In the genomic region with DNA sequence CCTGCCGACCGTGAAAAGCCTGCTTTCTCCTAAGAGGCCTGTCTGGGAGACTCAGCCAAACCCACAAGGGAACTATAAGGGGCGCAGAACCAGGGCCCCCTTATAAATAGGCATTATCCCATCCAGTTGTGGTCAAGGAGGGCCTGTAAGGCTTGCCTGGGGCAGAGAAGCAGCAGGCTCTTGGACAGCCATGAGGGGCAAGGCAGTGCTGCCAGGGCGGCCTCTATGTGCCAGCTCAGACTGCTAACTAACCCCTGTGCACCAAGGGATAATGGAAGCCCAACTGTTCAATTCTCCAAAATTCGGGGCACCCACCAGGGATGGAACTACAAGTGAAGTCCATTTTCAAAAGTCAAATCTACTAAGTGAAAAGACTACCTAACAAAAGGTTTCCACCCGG, we compare ENCODE assay signal across 9 mouse cellular contexts. TPM values are rescaled to one million over a fixed set of nuclear protein-coding genes. Genes with fewer than 3 reads are reported as not detected.
DNase-seq lines count a peak whose midpoint lies in the region; ATAC-seq and TF ChIP-seq lines count a peak whose summit lies in the region.
"Had no signal": no experiment of that assay in that cellular context is flagged by ENCODE, and none has a peak within 500 bp of the region (broad histone marks: within the 10 kb centered on the region; RNA-seq: fewer than 3 reads in every experiment).

No protein-coding gene starts in this region.

- H3K27ac ChIP-seq in gastrocnemius, adult 2 months: peak overlapping the region; percentile 91
- 0 out of 2 replicates have a peak overlapping the region, but pooled peaks have one; percentile 50 for H3K27ac ChIP-seq in liver, embryonic 12.5 days

- H3K4me1 ChIP-seq in liver, embryonic 12.5 days: peaks cover 54% of the 10 kb centered on the region

- no peak for DNase-seq in gastrocnemius, adult 2 months
- DNase-seq in gastrocnemius, postnatal 10 days: no peak
- peak; percentile 42 for DNase-seq in thymus, postnatal 4 days
- DNase-seq in thymus, postnatal 36 days: no peak
- DNase-seq in MN1 (ENCODE audit: low spot score): no peak
- DNase-seq in left cerebral cortex, adult 8-10 months (ENCODE audit: low spot score in 2 of 2): no peak

- peaks cover 25% of the 10 kb centered on the region for H3K27me3 ChIP-seq in liver, embryonic 12.5 days (replicated peaks)

- peak overlapping the region; percentile 97 for H3K4me3 ChIP-seq in gastrocnemius, adult 2 months
- peak overlapping the region; percentile 77 for H3K4me3 ChIP-seq in liver, embryonic 12.5 days

- 0 out of 2 replicates have a peak overlapping the region, but pooled peaks have one; percentile 32 for H3K9ac ChIP-seq in liver, embryonic 12.5 days

- ATAC-seq in liver, embryonic 12.5 days: no peak
- ATAC-seq in granulocyte monocyte progenitor cell, adult 5-6 weeks (replicated peaks; ENCODE audit: poor library complexity, severe bottlenecking): no peak

- no peaks in the 10 kb centered on the region for H3K9me3 ChIP-seq in liver, embryonic 12.5 days (replicated peaks)

- intact Hi-C loops in gastrocnemius, adult 2 months (cut with DNase I): loop anchor here (5.0 kb wide), 1 partner anchor 81 kb away; no protein-coding TSS in a partner anchor

- TF ChIP-seq CTCF in gastrocnemius, adult 2 months (IDR thresholded peaks at IDR 0.05): no peak

- H3K36me3 ChIP-seq in liver, embryonic 12.5 days: no peaks in the 10 kb centered on the region

- 45% methylated on average over 6 of the region's 6 CpGs for WGBS in liver, embryonic 12.5 days (ENCODE audit: insufficient replicate concordance)

- peak overlapping the region; percentile 100 for H3K4me2 ChIP-seq in liver, embryonic 12.5 days

RNA-seq across cellular contexts. Expression of gene Itpk1, which starts 1.3 kb away (rescaled TPM):
- 1 to 10 TPM; 6.5 to 6.6 TPM for total RNA-seq in gastrocnemius, adult 2 months (2021)
- total RNA-seq in gastrocnemius, postnatal 10 days (2021): 1 to 10 TPM; 5.6 to 6.0 TPM
- polyA plus RNA-seq in liver, embryonic 12.5 days (2016; fragmentation: Nextera tagmentation; extraction: Ambion mirVana): 3.7 and 4.3 TPM in 2 replicates
- total RNA-seq in left cerebral cortex, adult 8-10 months (2022): 10 to 100 TPM; 58.8 to 68.2 (median 62.5) TPM
- 19.1 and 26.0 TPM in 2 replicates for total RNA-seq in granulocyte monocyte progenitor cell, adult 5-6 weeks (2014; fragmentation: Nextera tagmentation)
- total RNA-seq in granulocyte monocyte progenitor cell, adult 5-6 weeks (2017): 13.0 and 16.4 TPM in 2 replicates

RNA-seq across cellular contexts. Expression of gene Moap1, which starts 40.0 kb away (rescaled TPM):
- total RNA-seq in gastrocnemius, adult 2 months (2021): 1 to 10 TPM; 4.8 to 5.5 TPM
- total RNA-seq in gastrocnemius, postnatal 10 days (2021): 1 to 10 TPM; 6.4 to 6.8 TPM
- polyA plus RNA-seq in liver, embryonic 12.5 days (2016; fragmentation: Nextera tagmentation; extraction: Ambion mirVana): 9.2 and 11.7 TPM in 2 replicates
- 10 to 100 TPM; 29.9 to 37.3 (median 33.4) TPM for total RNA-seq in left cerebral cortex, adult 8-10 months (2022)
- 11.0 and 11.1 TPM in 2 replicates for total RNA-seq in granulocyte monocyte progenitor cell, adult 5-6 weeks (2014; fragmentation: Nextera tagmentation)
- 9.3 and 15.6 TPM in 2 replicates for total RNA-seq in granulocyte monocyte progenitor cell, adult 5-6 weeks (2017)

RNA-seq across cellular contexts. Expression of gene Tmem251, which starts 40.1 kb away (rescaled TPM):
- total RNA-seq in gastrocnemius, adult 2 months (2021): 1 to 10 TPM; 2.3 to 3.5 TPM
- total RNA-seq in gastrocnemius, postnatal 10 days (2021): 1 to 10 TPM; 2.3 to 2.7 TPM
- polyA plus RNA-seq in liver, embryonic 12.5 days (2016; fragmentation: Nextera tagmentation; extraction: Ambion mirVana): 11.5 and 12.3 TPM in 2 replicates
- 1 to 10 TPM; 5.3 to 6.3 (median 5.9) TPM for total RNA-seq in left cerebral cortex, adult 8-10 months (2022)
- total RNA-seq in granulocyte monocyte progenitor cell, adult 5-6 weeks (2014; fragmentation: Nextera tagmentation): 6.5 and 8.7 TPM in 2 replicates
- 8.0 and 9.3 TPM in 2 replicates for total RNA-seq in granulocyte monocyte progenitor cell, adult 5-6 weeks (2017)

RNA-seq across cellular contexts. Expression of gene Gm28051, which starts 54.1 kb away (rescaled TPM):
- total RNA-seq in gastrocnemius, adult 2 months (2021): not detected
- total RNA-seq in gastrocnemius, postnatal 10 days (2021): not detected
- polyA plus RNA-seq in liver, embryonic 12.5 days (2016; fragmentation: Nextera tagmentation; extraction: Ambion mirVana): 0.48 TPM in 1 of 2 replicates, not detected in the other
- not detected for total RNA-seq in left cerebral cortex, adult 8-10 months (2022)
- total RNA-seq in granulocyte monocyte progenitor cell, adult 5-6 weeks (2014; fragmentation: Nextera tagmentation): not detected in 2 replicates
- not detected in 2 replicates for total RNA-seq in granulocyte monocyte progenitor cell, adult 5-6 weeks (2017)
- total RNA-seq: neutrophil, adult 5-6 weeks had no signal

RNA-seq across cellular contexts. Expression of gene Gon7, which starts 54.2 kb away (rescaled TPM):
- 10 to 100 TPM in 1 of 2 experiments, 1 to 10 TPM in 1; 7.7 to 11.3 TPM for total RNA-seq in gastrocnemius, adult 2 months (2021)
- total RNA-seq in gastrocnemius, postnatal 10 days (2021): 1 to 10 TPM; 6.7 to 7.4 TPM
- polyA plus RNA-seq in liver, embryonic 12.5 days (2016; fragmentation: Nextera tagmentation; extraction: Ambion mirVana): 20.6 and 23.2 TPM in 2 replicates
- total RNA-seq in left cerebral cortex, adult 8-10 months (2022): 10 to 100 TPM; 12.7 to 15.0 (median 13.4) TPM
- total RNA-seq in granulocyte monocyte progenitor cell, adult 5-6 weeks (2014; fragmentation: Nextera tagmentation): 16.5 and 19.2 TPM in 2 replicates
- total RNA-seq in granulocyte monocyte progenitor cell, adult 5-6 weeks (2017): 12.9 and 22.2 TPM in 2 replicates
